ENCODE assay signal across 16 mouse cellular contexts in the genomic region with DNA sequence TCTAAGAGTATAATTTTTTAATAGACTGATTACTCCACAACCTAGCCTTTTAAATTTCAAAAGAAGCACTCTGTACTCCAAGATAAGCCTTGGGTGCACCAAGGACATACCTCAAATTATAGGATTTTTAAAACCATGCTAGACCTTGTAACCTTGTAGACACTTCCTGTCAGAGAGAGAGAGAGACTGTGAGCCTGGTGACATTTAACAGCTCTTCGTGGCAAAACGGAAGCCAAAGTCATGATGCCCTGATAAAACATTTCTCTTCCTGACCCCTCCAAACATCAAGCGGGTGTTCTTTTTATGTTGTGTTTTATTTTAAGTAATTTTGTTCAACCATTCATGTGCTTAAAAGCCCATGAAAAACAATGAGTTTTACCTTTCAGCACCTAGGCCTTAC. TPM values are rescaled to one million over a fixed set of nuclear protein-coding genes. Genes with fewer than 3 reads are reported as not detected.
"Had no signal": no experiment of that assay in that cellular context is flagged by ENCODE, and none has a peak within 500 bp of the region (broad histone marks: within the 10 kb centered on the region; RNA-seq: fewer than 3 reads in every experiment).

No protein-coding gene starts in this region.

- H3K27me3 ChIP-seq: limb, embryonic 13.5 days; neural tube, embryonic 15.5 days had no signal

- H3K4me2 ChIP-seq: limb, embryonic 13.5 days; lung, embryonic 14.5 days; neural tube, embryonic 15.5 days had no signal

- H3K27ac ChIP-seq: limb, embryonic 13.5 days; neural tube, embryonic 15.5 days; stomach, postnatal 0 days had no signal

- DNase-seq: kidney, adult 8-10 months; kidney, postnatal 25 days; layer of hippocampus, adult 9-11 months; left cerebral cortex, postnatal 4 days; lung, postnatal 10 days; lung, postnatal 4 days; midbrain, embryonic 14.5 days; right cerebral cortex, adult 18-20 months; thymus, postnatal 4 days had no signal

- H3K9ac ChIP-seq: limb, embryonic 13.5 days; lung, embryonic 14.5 days; neural tube, embryonic 15.5 days had no signal

- H3K36me3 ChIP-seq: neural tube, embryonic 15.5 days had no signal

- H3K4me3 ChIP-seq: limb, embryonic 13.5 days; midbrain, embryonic 10.5 days; myocyte; neural tube, embryonic 15.5 days had no signal

- H3K9me3 ChIP-seq: limb, embryonic 13.5 days; midbrain, embryonic 10.5 days; neural tube, embryonic 15.5 days had no signal

RNA-seq across cellular contexts. Expression of a gene that starts 39.7 kb away (rescaled TPM):
- total RNA-seq: liver, adult 2 months had no signal
